Mouse (Mus musculus): ENCODE results near the gene Fam208b.

Gene Fam208b

GRCm38 (mm10) chr13:3610795-3611438 is at the start of gene Fam208b:
Fam208b (minus strand) TSS chr13:3611108.
- peak; percentile 79 for DNase-seq (ENCODE audit: low spot score)

DNA sequence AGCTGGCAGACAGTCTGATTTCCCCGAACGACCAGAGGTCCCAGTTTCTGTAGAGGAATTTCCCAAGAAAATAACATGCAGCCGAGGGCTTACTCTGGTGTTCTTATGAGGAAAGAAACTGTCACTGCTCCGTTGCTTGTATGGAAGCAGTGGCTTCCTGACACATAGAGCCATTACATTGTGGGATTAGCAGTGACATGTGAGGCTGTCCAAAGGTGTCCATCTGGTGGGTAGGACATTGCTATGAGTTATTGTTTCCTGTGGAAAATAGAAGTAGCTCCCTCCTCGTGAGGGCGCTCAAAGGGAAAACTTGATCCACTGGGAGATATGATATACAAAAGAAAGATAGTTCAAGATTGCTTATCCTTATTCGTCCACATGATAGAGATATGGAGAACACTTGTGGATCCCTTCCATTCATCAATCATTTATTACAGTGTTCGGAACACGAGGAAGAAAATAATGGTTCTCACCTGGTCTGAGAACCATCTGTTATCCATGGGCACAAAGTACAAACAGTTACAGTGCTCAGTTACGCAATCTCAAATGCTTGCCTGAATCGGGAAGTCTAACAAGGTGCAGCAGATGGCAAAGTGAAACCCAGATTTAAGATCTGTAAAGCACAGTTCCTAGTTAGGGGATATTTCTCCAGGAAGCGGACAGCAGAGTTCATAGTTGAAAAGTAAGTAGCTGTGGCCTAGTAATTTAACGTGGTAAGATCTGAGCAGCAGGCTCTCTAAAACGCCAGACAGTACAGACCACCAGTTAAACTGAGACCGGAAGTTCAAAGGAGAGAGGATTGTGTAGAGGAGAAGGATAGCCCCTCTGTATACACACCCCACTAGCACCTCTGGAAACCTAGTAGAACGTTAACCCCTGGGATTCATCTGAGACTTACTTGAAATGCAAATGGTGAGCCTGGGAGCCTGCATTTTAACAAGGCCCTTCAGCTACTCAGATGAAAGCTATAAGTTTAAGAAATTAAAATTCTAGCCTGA is 48.6 kb upstream of the Fam208b start:
- DNase-seq (ENCODE audit: low spot score): no peak

- no peak for DNase-seq (ENCODE audit: low spot score)
Observed at GRCm38 (mm10) chr13:3654432-3654831, 43.5 kb upstream of the Fam208b start.

DNA sequence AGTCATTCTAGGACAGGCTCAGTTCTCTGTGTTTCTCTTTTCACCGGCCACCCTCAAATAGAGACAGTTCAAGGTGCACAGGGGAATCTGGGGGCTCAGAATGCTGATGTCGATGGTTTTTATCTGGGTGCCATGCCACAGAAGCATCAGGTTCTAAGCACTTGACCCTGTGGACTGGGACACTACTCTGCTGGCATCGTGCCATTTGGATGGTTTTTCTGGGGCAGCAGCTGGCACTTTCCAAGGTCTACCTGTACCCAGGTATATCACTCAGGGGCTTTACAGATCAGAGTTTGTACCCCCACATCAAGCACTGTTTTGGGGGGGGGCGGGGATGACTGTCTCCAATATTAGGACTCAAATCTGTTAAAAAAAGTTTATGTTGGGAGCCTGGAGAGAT is 39.7 kb upstream of the Fam208b start:
- no peak for DNase-seq (ENCODE audit: low spot score)

- DNase-seq (ENCODE audit: low spot score): no peak
Observed at GRCm38 (mm10) chr13:3646566-3646965, 35.7 kb upstream of the Fam208b start.

- no peak for DNase-seq (ENCODE audit: low spot score)
Observed at GRCm38 (mm10) chr13:3645919-3646318, 35.0 kb upstream of the Fam208b start.

GRCm38 (mm10) chr13:3644871-3645270 is 34.0 kb upstream of the Fam208b start:
- DNase-seq (ENCODE audit: low spot score): no peak

GRCm38 (mm10) chr13:3642538-3642937 is 31.6 kb upstream of the Fam208b start:
- DNase-seq (ENCODE audit: low spot score): no peak

- no peak for DNase-seq (ENCODE audit: low spot score)
Observed at GRCm38 (mm10) chr13:3642049-3642448, 31.1 kb upstream of the Fam208b start.

- DNase-seq (ENCODE audit: low spot score): no peak
Observed at GRCm38 (mm10) chr13:3636797-3637196, 25.9 kb upstream of the Fam208b start.

GRCm38 (mm10) chr13:3635076-3635475 is 24.2 kb upstream of the Fam208b start:
- DNase-seq (ENCODE audit: low spot score): no peak

GRCm38 (mm10) chr13:3633895-3634811 is 23.2 kb upstream of the Fam208b start, which contains the start of gene Asb13:
Asb13 (plus strand) TSS chr13:3634032.
- peak; percentile 63 for DNase-seq (ENCODE audit: low spot score)

DNA sequence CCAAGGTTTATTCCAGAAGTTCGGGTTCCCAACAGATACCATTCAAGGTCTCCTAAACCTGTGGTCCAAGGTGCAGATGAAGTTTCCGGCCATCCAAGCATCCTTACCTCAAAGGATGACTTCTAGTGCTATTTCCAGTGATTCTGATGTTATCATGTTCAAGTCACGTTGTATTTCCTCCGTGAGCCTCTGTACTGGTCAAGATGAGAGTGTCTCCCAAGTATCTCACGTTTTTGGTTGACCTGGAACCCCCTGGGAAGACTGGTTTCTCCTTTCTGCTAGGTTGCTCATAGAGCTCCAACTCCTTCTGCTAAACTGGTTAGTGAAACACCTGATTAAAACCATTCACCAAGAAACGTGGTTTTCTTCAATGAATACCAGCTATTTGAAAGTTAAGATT is 22.2 kb upstream of the Fam208b start:
- no peak for DNase-seq (ENCODE audit: low spot score)

GRCm38 (mm10) chr13:3632551-3632950 is 21.6 kb upstream of the Fam208b start:
- DNase-seq (ENCODE audit: low spot score): no peak

DNA sequence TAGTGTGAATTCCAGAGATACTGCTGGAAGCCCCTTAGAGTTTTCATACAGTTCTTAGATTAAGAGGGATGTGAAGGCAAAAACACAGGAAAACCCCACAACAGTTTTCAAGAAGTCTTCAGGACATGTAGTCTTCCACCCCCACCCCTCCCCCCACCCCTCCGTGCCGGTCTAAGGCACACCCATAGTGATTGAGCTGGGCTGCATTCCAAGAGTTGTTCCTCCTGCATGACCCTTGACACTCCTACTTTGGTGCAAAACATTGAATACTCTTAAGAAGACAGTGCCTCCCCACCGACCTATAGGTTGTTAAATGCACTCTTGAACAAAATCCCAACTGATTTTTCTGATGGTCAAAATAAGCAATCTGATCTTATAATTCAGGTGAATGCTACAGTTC is 17.2 kb upstream of the Fam208b start:
- DNase-seq (ENCODE audit: low spot score): no peak

DNA sequence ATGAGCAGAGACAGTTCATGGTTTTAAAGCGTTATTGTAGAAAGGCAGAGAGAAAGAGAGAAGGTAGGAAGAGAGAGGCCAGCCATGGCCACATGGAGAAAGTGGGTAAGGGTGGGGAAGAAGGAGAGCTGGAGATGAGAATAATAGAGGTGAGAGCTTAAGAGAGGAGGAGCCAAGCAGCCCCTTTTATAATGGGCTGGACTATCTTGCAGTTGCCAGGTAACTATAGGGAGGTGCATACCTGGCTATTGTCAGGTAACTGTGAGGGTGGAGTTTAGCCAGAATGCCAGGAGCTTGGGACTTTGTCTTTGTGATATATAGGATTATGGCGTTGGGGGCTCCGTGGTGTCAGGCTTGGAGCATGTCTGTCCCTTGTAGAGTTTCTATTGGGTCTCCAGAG is 16.2 kb upstream of the Fam208b start:
- no peak for DNase-seq (ENCODE audit: low spot score)

- DNase-seq (ENCODE audit: low spot score): peak; percentile 25
Observed at GRCm38 (mm10) chr13:3610118-3610794, 652 bp downstream of the Fam208b start.

DNA sequence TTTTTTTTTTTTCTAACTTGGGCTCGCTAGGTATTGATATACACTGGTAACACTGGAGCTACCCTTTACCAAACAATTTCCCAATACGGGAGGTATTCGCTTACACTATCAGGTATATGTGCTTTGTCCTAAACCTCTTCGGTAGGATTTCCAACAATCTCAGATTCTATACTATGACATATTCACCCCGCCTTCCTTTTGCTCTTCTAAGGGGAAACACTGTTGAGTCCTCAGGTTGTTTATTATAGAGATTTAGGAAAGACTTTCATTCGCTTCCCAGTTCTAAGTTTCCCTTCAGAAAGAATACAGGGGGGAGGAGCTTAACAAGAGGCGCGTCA is 1.2 kb downstream of the Fam208b start:
- no peak for DNase-seq (ENCODE audit: low spot score)

DNA sequence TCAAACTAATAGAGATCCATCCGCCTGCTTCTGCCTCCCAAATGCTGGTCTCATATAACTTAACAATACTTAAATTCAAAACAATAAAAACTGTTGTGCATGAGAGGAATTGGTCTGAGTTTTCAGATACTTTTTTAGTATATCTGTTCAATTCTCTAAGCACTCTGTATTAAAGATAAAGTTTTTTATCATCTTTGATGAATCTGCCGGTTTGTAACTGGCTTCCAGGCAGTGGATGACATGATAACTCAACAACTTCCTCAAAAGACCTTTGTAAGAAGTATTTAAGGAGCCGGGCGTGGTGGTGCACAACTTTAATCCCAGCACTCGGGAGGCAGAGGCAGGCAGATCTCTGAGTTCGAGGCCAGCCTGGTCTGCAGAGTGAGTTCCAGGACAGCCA is 14.7 kb downstream of the Fam208b start:
- no peak for DNase-seq (ENCODE audit: low spot score)

DNA sequence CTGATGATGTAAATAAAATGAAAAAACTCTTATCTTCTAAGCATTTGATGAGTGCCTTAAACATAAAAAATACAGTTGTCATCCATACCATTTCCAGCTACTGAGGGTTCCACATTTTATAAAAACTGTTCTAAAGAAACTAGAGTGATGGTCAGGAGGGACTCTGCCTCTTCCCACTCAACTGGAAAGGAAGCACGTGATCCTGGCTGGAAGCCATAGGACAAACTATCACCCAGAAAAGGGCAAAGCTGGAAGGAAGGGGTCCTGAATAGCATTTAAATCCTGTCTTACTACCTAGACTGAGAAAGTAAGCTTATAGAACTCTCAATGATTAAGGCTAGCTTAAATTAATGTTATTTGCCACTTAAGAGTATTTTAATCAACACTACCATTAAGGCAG is 16.6 kb downstream of the Fam208b start:
- no peak for DNase-seq (ENCODE audit: low spot score)

DNA sequence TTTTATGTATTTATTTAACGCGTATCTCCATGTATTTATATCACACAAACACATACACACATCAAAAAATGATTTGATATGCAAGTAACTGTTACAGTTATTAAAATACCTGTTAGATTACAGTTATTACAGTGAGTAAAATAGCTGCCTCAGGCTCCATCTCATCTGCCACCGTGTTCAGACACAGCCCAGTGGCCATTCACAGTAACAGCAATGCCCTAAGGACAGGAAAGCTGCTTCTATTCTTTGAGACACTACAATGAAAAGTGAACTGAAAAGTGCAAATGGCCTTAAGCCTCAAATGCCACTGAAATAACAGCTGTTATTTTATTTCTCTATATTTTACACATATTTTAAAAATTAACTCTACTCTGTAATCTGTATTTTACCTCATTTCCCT is 20.1 kb downstream of the Fam208b start:
- no peak for DNase-seq (ENCODE audit: low spot score)

GRCm38 (mm10) chr13:3563953-3564352 is 47.0 kb downstream of the Fam208b start:
- no peak for DNase-seq (ENCODE audit: low spot score)
